Mouse (Mus musculus): ENCODE measurements around the gene Cap2. TPM values are rescaled to one million over a fixed set of nuclear protein-coding genes. Genes with fewer than 3 reads are reported as not detected.

The Cap2 gene
- polyA plus RNA-seq, 1 experiment from 2014 or later: 182 TPM

DNA sequence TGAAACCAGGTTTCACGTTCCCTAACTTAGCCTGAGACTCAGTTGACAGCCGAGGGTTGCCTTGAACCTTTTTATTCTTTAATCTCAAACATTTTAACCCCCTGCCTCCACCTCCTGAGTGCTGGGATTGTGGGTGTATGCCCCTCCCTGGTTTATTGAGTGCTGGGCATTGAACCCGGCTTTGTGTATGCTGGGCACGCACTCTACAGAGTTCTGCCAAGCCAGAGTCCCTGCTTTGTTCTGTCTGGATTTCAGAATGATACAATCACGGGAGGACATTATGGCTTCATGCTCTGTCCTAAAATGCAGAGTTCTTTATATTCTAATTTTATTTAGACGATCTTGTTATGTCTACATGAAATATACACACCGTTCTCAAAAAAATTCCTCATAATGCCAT lies 41.1 kb downstream of the Cap2 start:
- H3K4me3 ChIP-seq (ENCODE audit: low read length): no peak overlapping the region
- no peaks in the 10 kb centered on the region for H3K27me3 ChIP-seq (ENCODE audit: control insufficient read depth, insufficient read depth, low read length)
- no peak overlapping the region for H3K4me2 ChIP-seq (ENCODE audit: low read depth, low read length)
- H3K4me1 ChIP-seq (ENCODE audit: control insufficient read depth, insufficient read depth, low read length): peaks cover 10% of the 10 kb centered on the region; the same call in 1 of the 2 replicates
- 84% methylated on average over 7 of the region's 7 CpGs for WGBS
- H3K27ac ChIP-seq (ENCODE audit: low read length): no peak overlapping the region
- H3K9ac ChIP-seq (ENCODE audit: low read length): no peak overlapping the region
- ATAC-seq (replicated peaks; ENCODE audit: extremely low read depth, insufficient read depth, low FRiP score): no peak
- 0 out of 2 replicates have a peak, but pooled peaks cover 2% of the 10 kb centered on the region for H3K36me3 ChIP-seq (ENCODE audit: control insufficient read depth, insufficient read depth)
- H3K9me3 ChIP-seq (replicated peaks; ENCODE audit: control insufficient read depth, low read length): no peaks in the 10 kb centered on the region

DNA sequence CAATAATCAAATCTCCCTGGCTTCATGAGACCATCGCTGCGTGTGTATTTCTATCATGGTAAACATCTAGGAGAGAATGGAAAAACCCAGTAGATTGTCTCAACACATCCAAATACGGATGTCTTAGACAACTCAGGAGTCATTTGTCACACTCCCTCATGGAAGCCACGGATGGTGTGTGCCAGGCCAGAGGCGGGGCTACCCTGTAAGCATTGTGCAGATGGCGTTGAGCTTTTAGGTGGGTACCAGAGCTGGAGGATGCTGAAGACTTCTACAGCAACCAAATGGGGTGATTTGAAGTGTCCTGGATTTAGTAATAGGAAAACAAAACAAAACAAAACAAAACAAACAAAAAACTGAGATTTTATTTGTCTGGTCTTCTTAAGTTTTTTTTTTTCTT lies 43.0 kb downstream of the Cap2 start:
- H3K4me1 ChIP-seq (ENCODE audit: control insufficient read depth, insufficient read depth, low read length): peaks cover 13% of the 10 kb centered on the region; the same call in 1 of the 2 replicates
- no peaks in the 10 kb centered on the region for H3K36me3 ChIP-seq (ENCODE audit: control insufficient read depth, insufficient read depth)
- no peak for ATAC-seq (replicated peaks; ENCODE audit: extremely low read depth, insufficient read depth, low FRiP score)
- no peaks in the 10 kb centered on the region for H3K9me3 ChIP-seq (replicated peaks; ENCODE audit: control insufficient read depth, low read length)
- no peak overlapping the region; the same call in 1 of the 2 replicates for H3K27ac ChIP-seq (ENCODE audit: low read length)
- no peak overlapping the region for H3K9ac ChIP-seq (ENCODE audit: low read length)
- no peak overlapping the region for H3K4me2 ChIP-seq (ENCODE audit: low read depth, low read length)
- 74% methylated on average over 6 of the region's 6 CpGs for WGBS
- no peaks in the 10 kb centered on the region for H3K27me3 ChIP-seq (ENCODE audit: control insufficient read depth, insufficient read depth, low read length)
- H3K4me3 ChIP-seq (ENCODE audit: low read length): no peak overlapping the region

DNA sequence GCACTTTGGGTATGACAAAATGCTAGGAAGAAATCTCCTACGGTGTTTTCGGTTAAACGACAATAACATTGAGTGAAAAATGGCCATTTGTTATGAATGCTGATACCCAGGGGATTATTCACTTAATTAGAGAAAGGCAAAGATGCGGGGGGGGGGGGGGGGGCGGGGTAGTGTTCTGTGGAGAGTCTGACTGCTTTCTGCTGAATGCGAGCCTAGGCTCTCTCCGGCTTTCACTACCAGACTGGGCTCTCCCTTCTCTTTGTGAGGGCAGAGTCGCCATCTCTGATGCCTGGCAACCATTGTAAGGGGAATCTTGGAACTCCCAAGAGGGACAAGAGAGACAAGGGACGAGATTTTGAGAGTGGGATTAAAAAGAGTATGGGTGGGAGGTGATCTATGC lies 43.4 kb downstream of the Cap2 start:
- H3K9me3 ChIP-seq (replicated peaks; ENCODE audit: control insufficient read depth, low read length): no peaks in the 10 kb centered on the region
- H3K36me3 ChIP-seq (ENCODE audit: control insufficient read depth, insufficient read depth): no peaks in the 10 kb centered on the region
- H3K4me2 ChIP-seq (ENCODE audit: low read depth, low read length): no peak overlapping the region
- ATAC-seq (replicated peaks; ENCODE audit: extremely low read depth, insufficient read depth, low FRiP score): no peak
- H3K4me3 ChIP-seq (ENCODE audit: low read length): no peak overlapping the region
- H3K4me1 ChIP-seq (ENCODE audit: control insufficient read depth, insufficient read depth, low read length): peaks cover 13% of the 10 kb centered on the region; the same call in 1 of the 2 replicates
- H3K9ac ChIP-seq (ENCODE audit: low read length): no peak overlapping the region
- H3K27ac ChIP-seq (ENCODE audit: low read length): no peak overlapping the region
- H3K27me3 ChIP-seq (ENCODE audit: control insufficient read depth, insufficient read depth, low read length): no peaks in the 10 kb centered on the region
- 66% methylated on average over 9 of the region's 9 CpGs for WGBS

DNA sequence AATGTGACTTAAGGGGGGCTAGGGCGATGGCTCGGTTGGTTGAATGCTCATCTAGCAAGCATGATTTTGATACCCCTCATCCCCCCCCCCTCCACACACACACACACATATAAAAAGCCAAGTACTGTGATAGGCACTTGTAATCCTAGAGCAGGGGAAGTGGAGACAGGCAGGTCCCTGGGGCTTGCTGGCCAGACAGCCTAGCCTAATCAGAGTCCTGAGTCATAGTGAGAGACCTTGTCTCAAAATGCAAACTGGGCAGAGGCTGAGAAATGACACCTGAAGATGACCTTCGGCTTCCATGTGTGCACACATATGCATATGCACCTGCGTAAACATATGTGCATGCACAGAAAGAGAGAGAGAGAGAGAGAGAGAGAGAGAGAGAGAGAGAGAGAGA lies 45.2 kb downstream of the Cap2 start:
- Histone ChIP-seq H3K4me2 (ENCODE audit: low read depth, low read length) (no peak overlapping the region), H3K36me3 (ENCODE audit: control insufficient read depth, insufficient read depth) (no peaks in the 10 kb centered on the region), H3K4me1 (ENCODE audit: control insufficient read depth, insufficient read depth, low read length) (peaks cover 16% of the 10 kb centered on the region), H3K9me3 (replicated peaks; ENCODE audit: control insufficient read depth, low read length) (no peaks in the 10 kb centered on the region), H3K27me3 (ENCODE audit: control insufficient read depth, insufficient read depth, low read length) (no peaks in the 10 kb centered on the region), H3K4me3 (ENCODE audit: low read length) (no peak overlapping the region), H3K9ac (ENCODE audit: low read length) (no peak overlapping the region), H3K27ac (ENCODE audit: low read length) (no peak overlapping the region)
- 74% methylated on average over 4 of the region's 4 CpGs for WGBS
- no peak for ATAC-seq (replicated peaks; ENCODE audit: extremely low read depth, insufficient read depth, low FRiP score)

DNA sequence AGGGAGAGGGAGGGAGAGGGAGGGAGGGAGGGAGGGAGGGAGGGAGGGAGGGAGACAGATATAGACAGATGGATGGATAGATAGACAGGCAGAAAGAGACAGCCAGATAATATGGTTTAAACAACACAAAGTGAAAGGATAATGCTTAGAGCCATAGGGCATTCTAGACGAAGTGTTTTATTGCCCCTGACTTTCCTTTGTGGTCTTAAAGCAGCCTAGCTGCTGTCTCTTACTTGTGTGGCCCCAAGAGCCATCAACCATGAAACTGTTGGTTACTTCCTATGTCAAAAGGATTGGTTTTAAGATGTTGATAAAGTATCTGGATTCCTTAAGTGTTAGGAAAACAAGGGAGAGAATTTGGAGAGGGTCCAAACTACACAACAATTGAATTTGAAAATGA lies 45.6 kb downstream of the Cap2 start:
- Histone ChIP-seq H3K27me3 (ENCODE audit: control insufficient read depth, insufficient read depth, low read length) (no peaks in the 10 kb centered on the region), H3K36me3 (ENCODE audit: control insufficient read depth, insufficient read depth) (no peaks in the 10 kb centered on the region), H3K27ac (ENCODE audit: low read length) (no peak overlapping the region), H3K9me3 (replicated peaks; ENCODE audit: control insufficient read depth, low read length) (no peaks in the 10 kb centered on the region), H3K9ac (ENCODE audit: low read length) (no peak overlapping the region), H3K4me3 (ENCODE audit: low read length) (no peak overlapping the region), H3K4me2 (ENCODE audit: low read depth, low read length) (no peak overlapping the region), H3K4me1 (ENCODE audit: control insufficient read depth, insufficient read depth, low read length) (peaks cover 16% of the 10 kb centered on the region)
- ATAC-seq (replicated peaks; ENCODE audit: extremely low read depth, insufficient read depth, low FRiP score): no peak
- 36% methylated on average over 1 of the region's 1 CpGs for WGBS

DNA sequence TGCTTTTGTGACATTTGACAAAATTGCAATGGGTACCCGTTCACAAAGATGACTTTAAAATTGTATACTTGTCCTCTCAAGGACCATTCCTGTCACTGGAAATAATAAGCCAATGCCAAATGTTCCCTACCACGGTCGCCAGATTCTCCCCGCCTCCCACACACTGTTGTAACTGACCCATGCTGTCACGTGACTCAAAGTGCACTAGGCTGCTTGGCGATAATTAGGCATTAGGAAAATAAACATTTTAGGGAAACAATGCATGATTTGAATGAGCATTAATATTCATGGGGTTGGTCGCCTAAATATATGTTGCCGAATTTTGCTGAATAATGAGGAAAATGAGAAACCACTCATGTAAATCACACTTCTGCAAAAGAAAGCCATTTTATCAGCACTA lies 46.5 kb downstream of the Cap2 start:
- WGBS: 76% methylated on average over 8 of the region's 8 CpGs
- Histone ChIP-seq H3K27me3 (ENCODE audit: control insufficient read depth, insufficient read depth, low read length) (no peaks in the 10 kb centered on the region), H3K36me3 (ENCODE audit: control insufficient read depth, insufficient read depth) (no peaks in the 10 kb centered on the region), H3K4me2 (ENCODE audit: low read depth, low read length) (no peak overlapping the region), H3K27ac (ENCODE audit: low read length) (no peak overlapping the region), H3K9ac (ENCODE audit: low read length) (no peak overlapping the region), H3K4me1 (ENCODE audit: control insufficient read depth, insufficient read depth, low read length) (peaks cover 16% of the 10 kb centered on the region), H3K9me3 (replicated peaks; ENCODE audit: control insufficient read depth, low read length) (no peaks in the 10 kb centered on the region), H3K4me3 (ENCODE audit: low read length) (no peak overlapping the region)
- no peak for ATAC-seq (replicated peaks; ENCODE audit: extremely low read depth, insufficient read depth, low FRiP score)

DNA sequence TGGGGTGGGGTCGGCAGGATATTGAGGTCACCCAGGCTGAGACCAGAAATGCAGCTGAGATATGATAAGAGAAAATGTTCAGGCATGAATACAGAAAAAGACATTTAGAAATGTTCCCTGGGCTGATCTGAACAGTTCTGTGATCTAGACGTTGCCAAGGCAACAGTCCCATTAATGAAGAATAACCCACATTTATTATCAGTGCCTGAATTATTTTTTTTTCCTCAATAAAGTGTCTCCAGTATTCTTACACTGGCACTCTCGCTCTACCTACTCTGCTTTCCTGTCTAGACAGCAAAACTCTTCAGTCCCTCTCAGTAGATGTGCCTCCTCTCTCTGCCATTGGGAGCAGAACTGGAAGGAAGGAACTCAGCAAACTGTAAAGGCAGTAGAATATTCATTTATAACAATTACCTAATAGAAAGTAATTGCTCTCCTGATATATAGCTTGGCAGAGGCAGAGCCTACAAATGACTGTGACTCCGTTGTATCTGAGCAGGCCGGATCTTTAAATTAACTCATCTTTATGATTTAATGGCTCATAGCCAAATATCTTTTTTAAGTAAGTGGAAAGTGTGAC lies 47.0 kb downstream of the Cap2 start:
- no peak overlapping the region for H3K4me3 ChIP-seq (ENCODE audit: low read length)
- ATAC-seq (replicated peaks; ENCODE audit: extremely low read depth, insufficient read depth, low FRiP score): no peak
- H3K4me2 ChIP-seq (ENCODE audit: low read depth, low read length): no peak overlapping the region
- no peak overlapping the region for H3K9ac ChIP-seq (ENCODE audit: low read length)
- H3K36me3 ChIP-seq (ENCODE audit: control insufficient read depth, insufficient read depth): no peaks in the 10 kb centered on the region
- WGBS: 75% methylated on average over 5 of the region's 5 CpGs
- H3K27ac ChIP-seq (ENCODE audit: low read length): no peak overlapping the region
- no peaks in the 10 kb centered on the region for H3K27me3 ChIP-seq (ENCODE audit: control insufficient read depth, insufficient read depth, low read length)
- peaks cover 16% of the 10 kb centered on the region for H3K4me1 ChIP-seq (ENCODE audit: control insufficient read depth, insufficient read depth, low read length)
- no peaks in the 10 kb centered on the region for H3K9me3 ChIP-seq (replicated peaks; ENCODE audit: control insufficient read depth, low read length)

DNA sequence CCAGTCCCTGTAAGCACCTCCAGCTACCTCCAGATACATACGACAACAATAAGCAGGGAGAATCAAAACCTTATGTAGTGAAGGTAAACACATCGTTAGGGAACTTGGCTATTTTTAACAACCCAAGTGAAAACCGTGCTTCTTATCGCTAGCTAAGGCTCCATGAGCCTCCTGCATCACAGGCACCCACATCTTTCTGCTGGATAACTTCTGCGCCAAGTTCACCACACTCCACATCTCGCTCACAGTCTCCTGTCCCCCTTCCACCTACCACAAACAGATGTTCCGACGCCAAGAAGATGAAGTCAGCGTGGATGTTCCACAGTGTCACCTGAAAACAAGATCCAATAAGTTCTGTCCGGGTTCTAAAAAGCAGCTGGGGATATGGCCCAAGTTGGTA lies 49.0 kb downstream of the Cap2 start:
- Histone ChIP-seq H3K9me3 (replicated peaks; ENCODE audit: control insufficient read depth, low read length) (no peaks in the 10 kb centered on the region), H3K4me1 (ENCODE audit: control insufficient read depth, insufficient read depth, low read length) (peaks cover 12% of the 10 kb centered on the region), H3K36me3 (ENCODE audit: control insufficient read depth, insufficient read depth) (no peaks in the 10 kb centered on the region), H3K4me3 (ENCODE audit: low read length) (no peak overlapping the region), H3K9ac (ENCODE audit: low read length) (no peak overlapping the region), H3K27me3 (ENCODE audit: control insufficient read depth, insufficient read depth, low read length) (no peaks in the 10 kb centered on the region), H3K4me2 (ENCODE audit: low read depth, low read length) (no peak overlapping the region), H3K27ac (ENCODE audit: low read length) (no peak overlapping the region)
- ATAC-seq (replicated peaks; ENCODE audit: extremely low read depth, insufficient read depth, low FRiP score): no peak
- WGBS: 62% methylated on average over 10 of the region's 10 CpGs

DNA sequence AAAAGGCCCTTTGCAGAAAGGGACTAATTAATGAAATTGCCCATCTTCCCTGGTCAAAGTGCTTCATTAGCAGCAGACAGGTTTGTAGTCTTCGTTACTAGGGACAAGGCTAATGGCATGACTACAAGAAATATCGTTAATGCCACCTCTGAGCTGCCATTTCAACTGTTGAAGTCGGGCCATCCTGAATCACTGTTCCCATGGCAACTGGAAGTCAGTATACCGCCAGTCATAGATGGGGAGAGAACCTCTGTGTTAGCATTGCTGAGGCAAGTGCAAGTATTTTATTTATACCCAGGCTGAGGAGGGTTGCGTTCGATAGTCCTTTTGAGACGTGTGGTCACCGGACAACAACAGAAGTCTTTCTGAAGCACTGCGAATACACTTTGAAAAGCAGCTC lies 53.1 kb downstream of the Cap2 start:
- no peak overlapping the region for H3K9ac ChIP-seq (ENCODE audit: low read length)
- 83% methylated on average over 9 of the region's 9 CpGs for WGBS
- no peak overlapping the region for H3K27ac ChIP-seq (ENCODE audit: low read length)
- H3K4me2 ChIP-seq (ENCODE audit: low read depth, low read length): no peak overlapping the region
- H3K36me3 ChIP-seq (ENCODE audit: control insufficient read depth, insufficient read depth): peaks cover 13% of the 10 kb centered on the region
- no peak overlapping the region for H3K4me3 ChIP-seq (ENCODE audit: low read length)
- H3K9me3 ChIP-seq (replicated peaks; ENCODE audit: control insufficient read depth, low read length): peaks cover 5% of the 10 kb centered on the region; the same call in 1 of the 2 replicates
- H3K27me3 ChIP-seq (ENCODE audit: control insufficient read depth, insufficient read depth, low read length): no peaks in the 10 kb centered on the region
- no peak for ATAC-seq (replicated peaks; ENCODE audit: extremely low read depth, insufficient read depth, low FRiP score)
- H3K4me1 ChIP-seq (ENCODE audit: control insufficient read depth, insufficient read depth, low read length): peaks cover 3% of the 10 kb centered on the region
